Mouse (Mus musculus): ENCODE measurements around the gene Cox8b.

The Cox8b gene

GRCm38 (mm10) chr7:140860728-140861127, 39.5 kb downstream of the Cox8b start:
- DNase-seq (ENCODE audit: low spot score), result no peak

- no peak for DNase-seq (ENCODE audit: low spot score)
These were observed 40.2 kb downstream of the Cox8b start for GRCm38 (mm10) chr7:140859997-140860396.

- no peak for DNase-seq (ENCODE audit: low spot score)
These were observed 41.5 kb downstream of the Cox8b start for GRCm38 (mm10) chr7:140858746-140859145.

- DNase-seq (ENCODE audit: low spot score), result no peak
These were observed 42.4 kb downstream of the Cox8b start, which contains the start of gene Bet1l for GRCm38 (mm10) chr7:140857550-140858505. TSS of gene Bet1l (minus strand) at chr7:140857577.

- DNase-seq (ENCODE audit: low spot score), result peak; percentile 81
These were observed 43.3 kb downstream of the Cox8b start, which contains the start of gene Ric8a for GRCm38 (mm10) chr7:140856785-140857549. TSS of gene Ric8a (plus strand) at chr7:140856957.

GRCm38 (mm10) chr7:140855860-140856784, 44.1 kb downstream of the Cox8b start, which contains the start of gene Gm45785:
TSS of gene Gm45785 (minus strand) at chr7:140856331.
- peak; percentile 84 for DNase-seq (ENCODE audit: low spot score)

- no peak for DNase-seq (ENCODE audit: low spot score)
These were observed 45.1 kb downstream of the Cox8b start for GRCm38 (mm10) chr7:140855181-140855580.

- DNase-seq (ENCODE audit: low spot score), result no peak
These were observed 45.8 kb downstream of the Cox8b start for GRCm38 (mm10) chr7:140854483-140854882.

GRCm38 (mm10) chr7:140853386-140853785, 46.9 kb downstream of the Cox8b start:
- no peak for DNase-seq (ENCODE audit: low spot score)

- DNase-seq (ENCODE audit: low spot score), result no peak
These were observed 48.3 kb downstream of the Cox8b start for GRCm38 (mm10) chr7:140851916-140852315.
